Mouse (Mus musculus) C2C12 (cell line): ENCODE measurements around the gene Nlrx1. TPM values are rescaled to one million over a fixed set of nuclear protein-coding genes. Genes with fewer than 3 reads are reported as not detected.

Experiments
- H3K27me3 ChIP-seq: one replicate; pipeline ENCODE4 v1.6.1; 2011; ENCODE audit not compliant: control insufficient read depth, insufficient read depth, insufficient read length
- H3K36me3 ChIP-seq: one replicate; pipeline ENCODE4 v1.6.1; 2011; ENCODE audit not compliant: control insufficient read depth, insufficient read depth
- H3K4me3 ChIP-seq: one replicate; pipeline ENCODE4 v1.5.1; 2011; ENCODE audit warnings: mild to moderate bottlenecking, control low read depth; ENCODE audit not compliant: poor library complexity, insufficient read depth, severe bottlenecking
- H3K79me2 ChIP-seq: one replicate; pipeline ENCODE4 v1.6.1; 2011; ENCODE audit not compliant: control insufficient read depth, insufficient read depth
- H3K79me3 ChIP-seq: one replicate; pipeline ENCODE4 v1.6.1; 2011; ENCODE audit warnings: low read depth, control low read depth
- H3ac ChIP-seq: one replicate; pipeline ENCODE3; 2011; ENCODE audit warnings: low read depth; ENCODE audit not compliant: control insufficient read depth, insufficient read length
- CEBPB ChIP-seq: IDR thresholded peaks from one replicate; pipeline ENCODE4 v1.6.1; 2011; ENCODE audit warnings: low read depth, mild to moderate bottlenecking, control low read depth, moderate library complexity
- CTCF ChIP-seq: IDR thresholded peaks from one replicate; pipeline ENCODE4 v1.5.1; 2011; ENCODE audit not compliant: control insufficient read depth, insufficient read depth, insufficient read length
- FOSL1 ChIP-seq: IDR thresholded peaks from one replicate; pipeline ENCODE4 v1.8.0; 2011; ENCODE audit warnings: mild to moderate bottlenecking, low read length; ENCODE audit not compliant: poor library complexity, insufficient read depth, severe bottlenecking
- MAX ChIP-seq: IDR thresholded peaks from one replicate; pipeline ENCODE4 v1.6.1; 2011; ENCODE audit warnings: mild to moderate bottlenecking, control low read depth
- MYOD1 ChIP-seq: IDR thresholded peaks from one replicate; pipeline ENCODE4 v1.6.1; 2011; ENCODE audit warnings: low read depth; ENCODE audit not compliant: control insufficient read depth, insufficient read length
- MYOG ChIP-seq: IDR thresholded peaks from one replicate; pipeline ENCODE4 v1.6.1; 2011; ENCODE audit not compliant: control insufficient read depth, insufficient read length; ENCODE audit errors: extremely low read depth
- USF1 ChIP-seq: IDR thresholded peaks from one replicate; pipeline ENCODE4 v1.6.1; 2011; ENCODE audit warnings: low read depth, mild to moderate bottlenecking, control low read depth, moderate library complexity
- polyA plus RNA-seq: library from polyadenylated mRNA; unstranded; fragments of >200 nt; fragmentation: generic; extraction: Trizol; gene quantifications from one replicate; pipeline ENCODE4 v1.2.1, GENCODE M21; 2012; ENCODE audit warnings: missing spikeins

Gene Nlrx1
- polyA plus RNA-seq, 1 experiment: 3.4 TPM

GRCm38 (mm10) chr9:44241418-44241817, 27.0 kb downstream of the Nlrx1 start:
- no peaks in the 10 kb centered on the region for H3K79me2 ChIP-seq
- H3ac ChIP-seq: no peak overlapping the region
- no peaks in the 10 kb centered on the region for H3K27me3 ChIP-seq
- H3K36me3 ChIP-seq: no peaks in the 10 kb centered on the region
- TF ChIP-seq MAX: no peak
- no peak for TF ChIP-seq USF1
- TF ChIP-seq CTCF: no peak
- TF ChIP-seq MYOD1: no peak
- H3K4me3 ChIP-seq: no peak overlapping the region
- H3K79me3 ChIP-seq: no peaks in the 10 kb centered on the region

GRCm38 (mm10) chr9:44240911-44241310, 27.5 kb downstream of the Nlrx1 start:
- H3K36me3 ChIP-seq: no peaks in the 10 kb centered on the region
- H3K79me3 ChIP-seq: no peaks in the 10 kb centered on the region
- H3ac ChIP-seq: no peak overlapping the region
- no peak for TF ChIP-seq CTCF
- no peak for TF ChIP-seq USF1
- TF ChIP-seq MYOG: no peak
- TF ChIP-seq MYOD1: no peak
- no peak for TF ChIP-seq MAX
- no peak for TF ChIP-seq CEBPB
- no peak for TF ChIP-seq FOSL1
- H3K27me3 ChIP-seq: no peaks in the 10 kb centered on the region
- no peak overlapping the region for H3K4me3 ChIP-seq
- H3K79me2 ChIP-seq: no peaks in the 10 kb centered on the region

GRCm38 (mm10) chr9:44240399-44240798, 28.0 kb downstream of the Nlrx1 start, which contains the start of gene Ccdc153:
Gene Ccdc153 (plus strand): TSS chr9:44240676.
- no peaks in the 10 kb centered on the region for H3K79me2 ChIP-seq
- no peak within 1 kb of the TSS for H3ac ChIP-seq
- H3K79me3 ChIP-seq: no peaks in the 10 kb centered on the region
- TF ChIP-seq MYOD1: no peak
- TF ChIP-seq MYOG: no peak
- no peak for TF ChIP-seq MAX
- no peak for TF ChIP-seq FOSL1
- no peak for TF ChIP-seq CEBPB
- no peak for TF ChIP-seq CTCF
- no peak for TF ChIP-seq USF1
- H3K4me3 ChIP-seq: no peak within 1 kb of the TSS
- H3K36me3 ChIP-seq: no peaks in the 10 kb centered on the region
- H3K27me3 ChIP-seq: no peaks in the 10 kb centered on the region

GRCm38 (mm10) chr9:44239447-44239846, 29.0 kb downstream of the Nlrx1 start:
- H3K27me3 ChIP-seq: no peaks in the 10 kb centered on the region
- no peak overlapping the region for H3K4me3 ChIP-seq
- no peaks in the 10 kb centered on the region for H3K36me3 ChIP-seq
- H3K79me3 ChIP-seq: no peaks in the 10 kb centered on the region
- TF ChIP-seq FOSL1: no peak
- no peak for TF ChIP-seq MYOD1
- TF ChIP-seq USF1: no peak
- TF ChIP-seq CTCF: peak; percentile 31
- H3ac ChIP-seq: no peak overlapping the region
- no peaks in the 10 kb centered on the region for H3K79me2 ChIP-seq

DNA sequence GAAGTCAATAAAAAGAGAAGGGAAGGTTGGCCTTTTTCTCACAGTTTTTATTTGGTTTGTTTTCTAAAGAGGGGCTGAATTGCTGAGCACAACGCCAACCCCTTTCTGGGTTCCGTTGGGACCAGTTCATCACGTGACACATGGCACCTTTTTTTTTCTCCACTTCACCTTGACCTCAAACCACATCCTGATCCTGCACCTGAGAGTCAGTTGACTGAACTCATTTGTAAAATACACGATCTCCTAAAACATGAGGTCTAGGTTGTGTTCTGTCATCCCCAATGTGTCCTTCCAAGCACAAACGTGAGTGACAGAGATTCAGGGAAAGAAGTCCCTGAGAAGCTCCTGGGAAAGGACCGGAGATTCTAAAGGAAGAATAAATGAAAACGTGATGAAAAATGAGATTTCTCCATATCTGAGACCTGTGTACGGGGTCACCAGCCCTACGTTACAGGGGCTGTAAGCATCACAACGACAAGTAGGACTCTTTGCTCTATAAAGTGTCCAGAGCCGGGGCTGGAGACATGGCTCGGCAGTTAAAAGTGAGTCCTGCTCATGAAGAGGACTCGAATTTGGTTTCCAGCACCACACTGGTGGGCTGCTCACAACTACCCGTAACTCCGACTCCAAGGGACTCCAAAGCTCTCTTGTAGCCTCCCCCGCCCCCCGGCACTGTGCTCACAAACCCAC, 29.8 kb downstream of the Nlrx1 start:
- Histone ChIP-seq H3K27me3 (no peaks in the 10 kb centered on the region), H3ac (no peak overlapping the region), H3K79me3 (no peaks in the 10 kb centered on the region), H3K36me3 (no peaks in the 10 kb centered on the region), H3K4me3 (no peak overlapping the region), H3K79me2 (peaks cover 1% of the 10 kb centered on the region)
- no peak for TF ChIP-seq CTCF
- peak; percentile 59 for TF ChIP-seq USF1
- no peak for TF ChIP-seq MYOG
- no peak for TF ChIP-seq MYOD1

- peaks cover 16% of the 10 kb centered on the region for H3K79me2 ChIP-seq
- H3K79me3 ChIP-seq: peaks cover 10% of the 10 kb centered on the region
- TF ChIP-seq MYOD1 (no peak), FOSL1 (no peak), MAX (no peak), CEBPB (no peak), USF1 (no peak), MYOG (no peak), CTCF (no peak)
- no peak overlapping the region for H3K4me3 ChIP-seq
- no peaks in the 10 kb centered on the region for H3K36me3 ChIP-seq
- no peaks in the 10 kb centered on the region for H3K27me3 ChIP-seq
- no peak overlapping the region for H3ac ChIP-seq
Observed at GRCm38 (mm10) chr9:44237128-44237527, 31.3 kb downstream of the Nlrx1 start.
